Mouse (Mus musculus): Measurements from ENCODE around the gene Dnaja1. TPM values are rescaled to one million over a fixed set of nuclear protein-coding genes. Genes with fewer than 3 reads are reported as not detected.

The Dnaja1 gene
- polyA plus RNA-seq, 1 experiment: 98.7 TPM

DNA sequence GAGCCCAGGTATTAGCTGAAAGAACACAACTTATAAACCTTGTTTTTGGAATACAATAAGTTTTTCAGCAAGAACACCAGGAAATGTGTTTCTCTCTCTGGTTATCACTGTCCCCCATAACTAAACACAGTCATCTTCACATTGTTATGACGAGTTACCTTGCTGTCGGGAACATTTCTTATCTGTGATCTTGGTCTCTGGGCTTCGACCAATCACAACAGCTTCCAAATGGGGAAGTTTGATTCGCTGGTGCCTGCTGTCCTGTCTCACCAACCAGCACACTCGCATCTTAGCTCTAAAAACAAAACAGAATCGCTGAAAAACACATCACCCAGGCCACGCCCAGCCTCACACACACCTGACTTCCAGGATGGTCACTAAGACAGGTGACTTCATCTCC, 24.9 kb upstream of the Dnaja1 start:
- no peak for TF ChIP-seq POLR2A (IDR thresholded peaks at IDR 0.05; ENCODE audit: extremely low read depth, insufficient read depth, low read length)
- no peak for TF ChIP-seq CTCF (IDR thresholded peaks at IDR 0.05; ENCODE audit: extremely low read depth, insufficient read depth, low read length)
- H3K4me3 ChIP-seq (ENCODE audit: insufficient read depth, low read length): no peak overlapping the region
- H3K4me1 ChIP-seq (ENCODE audit: control insufficient read depth, insufficient read depth, low read length): no peaks in the 10 kb centered on the region
- no peak overlapping the region for H3K27ac ChIP-seq (ENCODE audit: insufficient read depth, low read length)

DNA sequence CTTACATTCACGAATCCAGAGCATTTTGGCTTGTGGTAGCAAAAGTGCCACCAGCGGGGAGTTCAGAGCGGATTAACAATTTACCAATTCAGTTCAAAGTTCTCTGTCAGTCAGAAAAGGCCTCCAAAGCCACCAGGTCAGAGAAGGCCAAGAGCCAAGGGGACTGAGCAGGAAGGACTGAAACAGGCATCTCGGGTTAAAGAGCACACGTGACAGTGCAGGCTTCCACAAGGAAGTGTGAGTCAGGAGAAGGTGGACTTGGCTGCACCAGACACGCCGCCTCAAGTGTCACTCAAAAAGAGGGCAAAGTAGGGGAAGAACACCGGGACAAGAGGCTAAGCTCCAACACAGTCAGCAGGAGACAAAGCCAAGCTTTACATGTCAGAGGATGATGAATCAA, 21.7 kb upstream of the Dnaja1 start:
- Histone ChIP-seq H3K4me3 (ENCODE audit: insufficient read depth, low read length) (no peak overlapping the region), H3K27ac (ENCODE audit: insufficient read depth, low read length) (no peak overlapping the region), H3K4me1 (ENCODE audit: control insufficient read depth, insufficient read depth, low read length) (peaks cover 2% of the 10 kb centered on the region; the same call in 1 of the 2 replicates)
- TF ChIP-seq CTCF (IDR thresholded peaks at IDR 0.05; ENCODE audit: extremely low read depth, insufficient read depth, low read length) (no peak), POLR2A (IDR thresholded peaks at IDR 0.05; ENCODE audit: extremely low read depth, insufficient read depth, low read length) (no peak)

DNA sequence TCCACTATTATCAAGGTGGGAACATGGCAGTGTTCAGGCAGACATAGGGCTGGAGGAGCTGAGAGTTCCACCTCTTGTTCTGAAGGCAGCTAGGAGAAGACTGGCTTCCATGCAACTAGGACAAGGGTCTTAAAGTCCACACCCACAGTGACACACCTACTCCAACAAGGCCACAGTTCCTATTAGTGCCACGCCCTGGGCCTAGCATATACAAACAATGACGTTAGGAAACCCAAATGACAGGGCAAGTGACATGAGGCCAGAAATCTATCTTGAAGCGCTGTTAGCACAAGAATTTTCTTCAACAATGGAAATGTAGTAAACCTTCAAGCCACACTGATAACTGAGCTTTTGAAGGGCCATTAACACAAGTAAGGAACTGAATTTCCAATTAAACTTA, 20.2 kb upstream of the Dnaja1 start:
- TF ChIP-seq POLR2A (IDR thresholded peaks at IDR 0.05; ENCODE audit: extremely low read depth, insufficient read depth, low read length) (no peak), CTCF (IDR thresholded peaks at IDR 0.05; ENCODE audit: extremely low read depth, insufficient read depth, low read length) (no peak)
- Histone ChIP-seq H3K27ac (ENCODE audit: insufficient read depth, low read length) (no peak overlapping the region), H3K4me3 (ENCODE audit: insufficient read depth, low read length) (peak overlapping the region; percentile 61; the same call in 1 of the 2 replicates), H3K4me1 (ENCODE audit: control insufficient read depth, insufficient read depth, low read length) (peaks cover 2% of the 10 kb centered on the region; the same call in 1 of the 2 replicates)

DNA sequence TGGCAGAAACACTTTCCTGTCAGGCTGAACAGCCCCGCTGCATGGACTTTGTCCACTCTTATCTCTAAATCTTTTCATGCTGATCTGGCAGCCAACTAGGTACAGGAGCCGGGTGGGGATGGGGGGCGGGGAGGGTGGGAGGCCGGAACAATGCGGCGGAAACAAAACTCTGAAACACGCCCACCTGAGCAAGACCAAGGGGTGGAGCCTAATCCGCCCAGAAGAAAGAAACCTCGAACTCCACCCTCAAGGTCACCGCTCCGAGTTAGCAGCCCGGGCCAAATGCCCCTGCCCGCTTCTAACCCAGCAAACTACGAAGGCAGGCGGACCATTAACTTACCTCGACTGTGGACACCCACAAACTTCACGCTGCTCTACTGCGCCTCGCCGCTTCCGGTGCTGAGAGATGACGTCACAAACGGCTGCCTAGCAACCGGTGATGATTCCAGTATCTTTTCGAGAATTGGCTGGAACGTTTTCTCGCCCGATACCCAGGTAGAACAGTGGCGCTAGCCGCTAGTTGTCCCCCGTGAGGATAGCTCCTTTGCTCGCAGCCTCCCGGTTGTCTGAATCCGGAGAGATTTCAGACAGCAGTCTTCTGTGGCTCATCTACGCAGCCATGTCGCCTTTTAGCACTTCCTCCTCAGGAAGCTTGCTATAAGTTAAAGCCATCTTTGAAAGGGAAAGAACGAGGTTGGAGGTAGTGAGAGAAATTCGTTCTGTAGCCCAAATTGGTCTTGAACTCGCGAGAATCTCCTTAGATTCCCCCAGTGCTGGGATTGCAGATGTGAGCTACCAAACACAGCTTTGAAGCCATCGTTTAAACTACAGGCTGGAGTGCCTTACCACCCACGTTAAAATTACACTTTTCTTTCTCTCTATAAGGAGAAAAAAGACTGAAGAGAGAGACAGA, 18.9 kb upstream of the Dnaja1 start, which contains the start of gene Aptx:
Gene Aptx, minus strand, starts transcription at position 398 of the 913 bp plus-strand sequence.
- TF ChIP-seq CTCF (IDR thresholded peaks at IDR 0.05; ENCODE audit: extremely low read depth, insufficient read depth, low read length) (no peak), POLR2A (IDR thresholded peaks at IDR 0.05; ENCODE audit: extremely low read depth, insufficient read depth, low read length) (peak; percentile 98)
- peak within 1 kb of the TSS; percentile 61 for H3K4me3 ChIP-seq (ENCODE audit: insufficient read depth, low read length)

DNA sequence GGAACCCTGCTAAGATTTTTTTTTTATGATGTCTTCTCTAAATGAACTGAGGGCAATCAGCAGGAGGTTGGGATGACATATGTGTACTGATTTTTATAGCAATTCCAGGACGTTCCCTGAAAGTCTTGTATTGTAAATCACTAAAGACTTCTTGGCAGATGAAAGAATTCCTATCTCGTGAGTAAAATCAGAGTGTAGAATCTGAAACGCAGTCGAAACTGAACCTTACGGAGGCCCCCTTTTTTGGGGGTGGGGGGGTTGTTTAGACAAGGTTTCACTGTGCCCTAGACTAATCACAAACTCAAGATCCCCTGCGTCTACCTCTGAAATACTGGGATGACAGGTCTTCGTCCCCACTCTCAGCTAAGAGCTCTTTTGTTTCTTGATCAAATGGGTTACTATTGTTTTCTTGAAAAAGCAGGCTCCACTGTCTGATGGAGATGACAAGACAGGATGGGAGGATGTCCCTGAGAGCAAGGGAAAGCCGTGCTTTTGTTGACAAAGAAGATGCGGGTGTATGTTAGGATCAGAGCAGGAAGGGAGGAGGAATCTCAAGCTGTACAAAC, 18.2 kb upstream of the Dnaja1 start:
- Histone ChIP-seq H3K27ac (ENCODE audit: insufficient read depth, low read length) (0 out of 2 replicates have a peak overlapping the region, but pooled peaks have one; percentile 1), H3K4me1 (ENCODE audit: control insufficient read depth, insufficient read depth, low read length) (peaks cover 2% of the 10 kb centered on the region; the same call in 1 of the 2 replicates), H3K4me3 (ENCODE audit: insufficient read depth, low read length) (no peak overlapping the region; the same call in 1 of the 2 replicates)
- TF ChIP-seq CTCF (IDR thresholded peaks at IDR 0.05; ENCODE audit: extremely low read depth, insufficient read depth, low read length): no peak
- TF ChIP-seq POLR2A (IDR thresholded peaks at IDR 0.05; ENCODE audit: extremely low read depth, insufficient read depth, low read length): no peak

More for the DNA sequence above, 18.9 kb upstream of the Dnaja1 start, which contains the start of gene Aptx:
- peak within 1 kb of the TSS; percentile 90 for H3K27ac ChIP-seq (ENCODE audit: insufficient read depth, low read length)
- H3K4me1 ChIP-seq (ENCODE audit: control insufficient read depth, insufficient read depth, low read length): peaks cover 2% of the 10 kb centered on the region; the same call in 1 of the 2 replicates

DNA sequence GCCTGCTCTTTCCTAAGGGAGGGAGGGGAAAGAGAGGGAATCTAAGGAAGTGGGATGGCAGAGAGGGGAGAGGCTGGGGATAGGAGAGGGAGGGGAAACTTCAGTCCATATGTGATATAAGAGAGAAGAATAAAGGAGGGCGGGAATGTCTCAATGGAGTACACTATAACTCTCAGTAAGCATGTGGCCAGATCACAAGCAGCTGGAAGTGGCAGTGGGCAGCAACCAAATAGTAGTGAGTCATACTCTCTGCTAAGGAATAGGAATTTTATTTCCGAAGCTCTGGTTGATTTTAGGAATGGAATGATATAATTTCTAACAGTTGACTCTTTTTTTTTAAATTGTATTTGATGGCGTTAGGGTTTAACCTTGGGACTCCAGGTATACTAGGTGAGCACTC, 4.8 kb upstream of the Dnaja1 start:
- TF ChIP-seq POLR2A (IDR thresholded peaks at IDR 0.05; ENCODE audit: extremely low read depth, insufficient read depth, low read length) (no peak), CTCF (IDR thresholded peaks at IDR 0.05; ENCODE audit: extremely low read depth, insufficient read depth, low read length) (no peak)
- H3K4me3 ChIP-seq (ENCODE audit: insufficient read depth, low read length): no peak overlapping the region
- H3K4me1 ChIP-seq (ENCODE audit: control insufficient read depth, insufficient read depth, low read length): peaks cover 5% of the 10 kb centered on the region; the same call in 1 of the 2 replicates
- no peak overlapping the region for H3K27ac ChIP-seq (ENCODE audit: insufficient read depth, low read length)

DNA sequence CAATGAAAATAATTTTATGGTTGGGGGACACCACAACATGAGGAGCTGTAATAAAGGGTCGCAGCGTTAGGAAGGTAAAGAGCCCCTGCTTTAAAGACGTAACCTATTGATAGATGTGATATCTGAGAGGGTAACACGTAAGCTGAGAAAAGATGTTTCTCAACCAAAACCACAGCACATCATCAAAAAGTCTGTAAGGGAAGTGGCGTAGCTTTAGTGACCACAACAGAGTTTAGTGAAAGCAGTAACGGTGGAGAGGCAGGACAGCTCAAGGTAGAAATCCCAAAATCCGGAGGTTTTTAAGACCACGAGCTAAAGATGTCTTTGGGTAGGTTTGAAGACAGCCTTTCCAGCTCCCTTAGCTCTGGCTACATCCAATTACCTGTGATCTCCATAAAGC, 1.0 kb upstream of the Dnaja1 start:
- H3K4me1 ChIP-seq (ENCODE audit: control insufficient read depth, insufficient read depth, low read length): peaks cover 9% of the 10 kb centered on the region; the same call in 1 of the 2 replicates
- TF ChIP-seq CTCF (IDR thresholded peaks at IDR 0.05; ENCODE audit: extremely low read depth, insufficient read depth, low read length) (no peak), POLR2A (IDR thresholded peaks at IDR 0.05; ENCODE audit: extremely low read depth, insufficient read depth, low read length) (no peak)
- peak overlapping the region; percentile 76; the same call in 1 of the 2 replicates for H3K27ac ChIP-seq (ENCODE audit: insufficient read depth, low read length)
- no peak overlapping the region for H3K4me3 ChIP-seq (ENCODE audit: insufficient read depth, low read length)

DNA sequence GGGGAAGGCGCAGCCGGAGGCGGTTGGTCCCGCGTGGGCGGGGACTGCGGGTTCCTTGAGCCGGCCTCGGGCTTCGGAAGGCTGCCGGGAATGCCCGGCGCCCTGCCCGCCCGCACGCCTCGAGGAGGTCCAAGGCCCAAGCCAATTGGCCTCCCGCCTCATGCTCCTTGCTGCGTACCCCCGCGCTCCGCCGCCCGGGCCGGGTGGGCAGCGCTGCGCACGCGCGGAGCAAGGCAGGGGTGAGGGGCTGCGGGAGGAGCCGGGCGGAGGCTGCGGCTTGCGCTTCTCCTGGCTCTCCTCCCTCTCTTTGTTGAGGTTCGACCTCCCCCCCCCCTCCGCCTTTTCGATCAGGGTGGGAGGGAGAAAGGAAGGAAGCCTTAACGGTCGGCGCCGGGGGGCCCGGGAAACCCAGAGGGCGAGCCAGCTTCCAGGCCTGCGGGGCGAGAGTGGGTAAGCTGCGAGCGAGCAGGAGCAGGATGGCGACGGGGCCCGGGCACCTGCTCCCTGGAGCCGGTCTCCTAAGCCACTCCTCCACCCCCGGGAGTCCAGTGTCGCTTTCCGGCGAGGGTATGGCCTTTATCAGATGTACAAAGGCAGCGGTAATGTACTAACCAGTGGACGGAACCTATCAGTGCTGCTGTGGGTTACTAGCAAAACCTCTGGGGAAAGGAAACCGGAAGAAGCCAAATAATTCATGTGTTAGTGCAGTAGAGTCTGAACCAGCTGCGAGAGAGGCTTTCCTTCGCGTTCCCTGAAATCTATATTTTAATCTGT, 924 bp downstream of the Dnaja1 start:
- H3K4me1 ChIP-seq (ENCODE audit: control insufficient read depth, insufficient read depth, low read length): peaks cover 9% of the 10 kb centered on the region; the same call in 1 of the 2 replicates
- peak overlapping the region; percentile 95 for H3K4me3 ChIP-seq (ENCODE audit: insufficient read depth, low read length)
- TF ChIP-seq POLR2A (IDR thresholded peaks at IDR 0.05; ENCODE audit: extremely low read depth, insufficient read depth, low read length): peak; percentile 2; the same call in 1 of the 2 replicates
- TF ChIP-seq CTCF (IDR thresholded peaks at IDR 0.05; ENCODE audit: extremely low read depth, insufficient read depth, low read length): no peak
- H3K27ac ChIP-seq (ENCODE audit: insufficient read depth, low read length): peak overlapping the region; percentile 100

DNA sequence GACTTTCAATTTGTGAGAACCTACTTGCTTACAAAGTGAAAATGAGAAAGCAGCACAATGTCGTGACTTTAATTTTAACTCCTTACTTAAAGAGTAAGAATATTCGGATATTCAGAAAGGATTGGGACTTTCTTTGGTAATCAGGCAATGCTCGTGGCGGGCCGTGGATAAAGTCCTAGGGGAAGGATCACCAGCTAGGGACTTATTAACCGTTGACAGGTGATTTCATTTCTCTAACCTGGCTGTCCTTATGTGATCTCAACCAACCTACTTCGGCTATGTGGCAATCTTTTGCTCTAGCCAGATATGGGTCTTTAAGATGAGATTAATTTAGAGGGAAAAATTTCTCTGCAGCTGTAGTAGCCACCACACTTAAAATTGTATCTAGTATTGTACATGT, 3.2 kb downstream of the Dnaja1 start:
- TF ChIP-seq POLR2A (IDR thresholded peaks at IDR 0.05; ENCODE audit: extremely low read depth, insufficient read depth, low read length) (no peak), CTCF (IDR thresholded peaks at IDR 0.05; ENCODE audit: extremely low read depth, insufficient read depth, low read length) (no peak)
- peak overlapping the region; percentile 95; the same call in 1 of the 2 replicates for H3K4me3 ChIP-seq (ENCODE audit: insufficient read depth, low read length)

More for the DNA sequence above, 3.2 kb downstream of the Dnaja1 start:
- no peak overlapping the region for H3K27ac ChIP-seq (ENCODE audit: insufficient read depth, low read length)
- H3K4me1 ChIP-seq (ENCODE audit: control insufficient read depth, insufficient read depth, low read length): peaks cover 11% of the 10 kb centered on the region; the same call in 1 of the 2 replicates

All from cortical plate, adult 2 months (tissue).